Mouse (Mus musculus): ENCODE data around the gene Selenon. TPM values are rescaled to one million over a fixed set of nuclear protein-coding genes. Genes with fewer than 3 reads are reported as not detected.
A peak's percentile ranks its signal among the peaks of the same experiment; 100 is the strongest.

The Selenon gene
- total RNA-seq, 2 experiments from 2014 or later: 46.4 to 49.9 TPM

GRCm38 (mm10) chr4:134542726-134543125 is 9.2 kb downstream of the Selenon start:
- DNase-seq: no peak

- DNase-seq: no peak
These were observed 12.9 kb downstream of the Selenon start for GRCm38 (mm10) chr4:134538997-134539580.

- no peak for DNase-seq
These were observed 16.2 kb downstream of the Selenon start for GRCm38 (mm10) chr4:134535787-134536151.

- DNase-seq: peak; percentile 98
These were observed 16.8 kb downstream of the Selenon start, which contains the start of gene Mtfr1l for GRCm38 (mm10) chr4:134534932-134535786. Gene Mtfr1l, minus strand, starts transcription at chr4:134535387.

- peak; percentile 76 for DNase-seq
These were observed 17.7 kb downstream of the Selenon start for GRCm38 (mm10) chr4:134534124-134534886.

- no peak for DNase-seq
These were observed 18.5 kb downstream of the Selenon start for GRCm38 (mm10) chr4:134533421-134533820.

- no peak for DNase-seq
These were observed 19.0 kb downstream of the Selenon start for GRCm38 (mm10) chr4:134532928-134533327.

GRCm38 (mm10) chr4:134526220-134526619 is 25.7 kb downstream of the Selenon start:
- DNase-seq: no peak

GRCm38 (mm10) chr4:134525806-134526205 is 26.2 kb downstream of the Selenon start:
- no peak for DNase-seq

GRCm38 (mm10) chr4:134523447-134523846 is 28.5 kb downstream of the Selenon start:
- no peak for DNase-seq

GRCm38 (mm10) chr4:134519281-134519680 is 32.7 kb downstream of the Selenon start:
- no peak for DNase-seq

- no peak for DNase-seq
These were observed 33.4 kb downstream of the Selenon start for GRCm38 (mm10) chr4:134518541-134518940.

GRCm38 (mm10) chr4:134517719-134518118 is 34.2 kb downstream of the Selenon start:
- no peak for DNase-seq

- DNase-seq: peak; percentile 63
These were observed 35.0 kb downstream of the Selenon start for GRCm38 (mm10) chr4:134516981-134517380.

GRCm38 (mm10) chr4:134515614-134516013 is 36.4 kb downstream of the Selenon start:
- no peak for DNase-seq

GRCm38 (mm10) chr4:134514309-134514930 is 37.5 kb downstream of the Selenon start:
- no peak for DNase-seq

- DNase-seq: peak; percentile 87
These were observed 39.2 kb downstream of the Selenon start for GRCm38 (mm10) chr4:134512798-134513197.

GRCm38 (mm10) chr4:134511730-134512129 is 40.2 kb downstream of the Selenon start:
- DNase-seq: no peak

- peak; percentile 95 for DNase-seq
These were observed 41.0 kb downstream of the Selenon start, which contains the start of gene Aunip for GRCm38 (mm10) chr4:134510845-134511411. Gene Aunip, plus strand, starts transcription at chr4:134510999.

- DNase-seq: no peak
These were observed 41.6 kb downstream of the Selenon start for GRCm38 (mm10) chr4:134510396-134510795.

GRCm38 (mm10) chr4:134506713-134507112 is 45.3 kb downstream of the Selenon start:
- no peak for DNase-seq

- no peak for DNase-seq
These were observed 45.9 kb downstream of the Selenon start for GRCm38 (mm10) chr4:134505966-134506594.
